Mouse (Mus musculus) forebrain, embryonic 16.5 days (tissue): ENCODE results near the gene Ppp2r5e. TPM values are rescaled to one million over a fixed set of nuclear protein-coding genes. Genes with fewer than 3 reads are reported as not detected.

Experiments used
- ATAC-seq: fragments of 200-750 bp; cut with Nextera tagmentation; 2 replicates; pipeline ENCODE4 v1.8.0; 2017; ENCODE audit warnings: mild to moderate bottlenecking, moderate library complexity
- H3K27ac ChIP-seq: fragments of 300-500 bp; sonication (generic); 2 replicates; pipeline ENCODE4 v1.5.1; 2014; ENCODE audit warnings: low read length, control low read depth
- H3K27me3 ChIP-seq: fragments of 300-500 bp; sonication (generic); replicated peaks from 2 replicates; pipeline ENCODE4 v1.6.1; 2014; ENCODE audit warnings: low read length; ENCODE audit not compliant: control insufficient read depth, insufficient read depth
- H3K36me3 ChIP-seq: fragments of 300-500 bp; sonication (generic); 2 replicates; pipeline ENCODE4 v1.6.1; 2014; ENCODE audit not compliant: control insufficient read depth, insufficient read depth
- H3K4me1 ChIP-seq: fragments of 300-500 bp; sonication (generic); replicated peaks from 2 replicates; pipeline ENCODE4 v1.6.1; 2014; ENCODE audit warnings: low read length; ENCODE audit not compliant: control insufficient read depth, insufficient read depth
- H3K4me2 ChIP-seq: fragments of 300-500 bp; sonication (generic); 2 replicates; pipeline ENCODE4 v1.6.1; 2014; ENCODE audit warnings: mild to moderate bottlenecking, low read length, control low read depth
- H3K4me3 ChIP-seq: fragments of 300-500 bp; sonication (generic); replicated peaks from 2 replicates; pipeline ENCODE4 v1.5.1; 2014; ENCODE audit warnings: mild to moderate bottlenecking, low read length, control low read depth
- H3K9ac ChIP-seq: fragments of 300-500 bp; sonication (generic); replicated peaks from 2 replicates; pipeline ENCODE4 v1.6.1; 2014; ENCODE audit warnings: low read depth, low read length, control low read depth
- H3K9me3 ChIP-seq: fragments of 300-500 bp; sonication (generic); 2 replicates; pipeline ENCODE4 v1.6.1; 2016; ENCODE audit warnings: low read length; ENCODE audit not compliant: control insufficient read depth
- WGBS: fragments of 180-500 bp; shearing (Covaris S2); extraction: QIAGEN DNeasy Blood & Tissue Kit; methylation state at CpG from one replicate; pipeline ENCODE4 v1.1.7; 2014; 5-methylcytosine and 5-hydroxymethylcytosine counted together
- polyA plus RNA-seq: library from polyadenylated mRNA; unstranded; fragments of >200 nt; fragmentation: Nextera tagmentation; extraction: Ambion mirVana; gene quantifications from 2 replicates; pipeline ENCODE4 v1.2.1, GENCODE M21; 2015

The Ppp2r5e gene
- polyA plus RNA-seq, 1 experiment from 2014 or later = 22.1 TPM

DNA sequence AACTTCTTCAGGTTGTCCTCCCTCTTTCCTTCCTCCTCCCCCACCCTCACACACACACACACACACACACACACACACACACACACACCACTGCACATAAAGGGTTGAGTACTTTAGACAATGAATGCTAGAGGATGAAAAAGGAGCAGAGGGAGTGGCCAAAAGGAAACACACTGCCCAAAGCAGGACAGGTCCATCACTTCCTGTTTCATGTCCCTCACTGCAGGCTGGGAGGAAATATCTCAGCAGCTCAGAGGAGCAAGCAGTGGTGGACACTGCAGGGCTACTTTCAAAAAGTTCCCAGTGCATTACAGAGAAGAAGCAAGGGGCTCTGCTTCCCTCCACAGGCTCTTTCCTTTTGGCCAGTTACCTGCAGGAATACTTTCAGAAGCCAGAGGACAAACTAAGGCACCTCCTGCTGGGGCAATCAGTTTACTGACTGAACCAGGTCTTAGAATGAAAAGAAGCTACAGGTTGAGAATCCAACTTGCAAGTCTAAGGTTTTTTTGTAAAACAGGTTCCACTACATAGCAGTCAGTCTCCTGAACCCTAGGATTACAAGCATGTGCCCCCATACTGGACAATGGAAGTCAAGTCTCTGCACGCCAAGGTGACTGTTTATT, 32.9 kb downstream of the Ppp2r5e start:
- Histone ChIP-seq H3K9ac (no peak overlapping the region), H3K36me3 (no peaks in the 10 kb centered on the region), H3K4me2 (no peak overlapping the region), H3K27ac (no peak overlapping the region), H3K4me1 (peaks cover 10% of the 10 kb centered on the region), H3K9me3 (no peaks in the 10 kb centered on the region), H3K4me3 (no peak overlapping the region), H3K27me3 (no peaks in the 10 kb centered on the region)
- no peak for ATAC-seq
- WGBS = 98% methylated on average over 1 of the region's 1 CpGs

DNA sequence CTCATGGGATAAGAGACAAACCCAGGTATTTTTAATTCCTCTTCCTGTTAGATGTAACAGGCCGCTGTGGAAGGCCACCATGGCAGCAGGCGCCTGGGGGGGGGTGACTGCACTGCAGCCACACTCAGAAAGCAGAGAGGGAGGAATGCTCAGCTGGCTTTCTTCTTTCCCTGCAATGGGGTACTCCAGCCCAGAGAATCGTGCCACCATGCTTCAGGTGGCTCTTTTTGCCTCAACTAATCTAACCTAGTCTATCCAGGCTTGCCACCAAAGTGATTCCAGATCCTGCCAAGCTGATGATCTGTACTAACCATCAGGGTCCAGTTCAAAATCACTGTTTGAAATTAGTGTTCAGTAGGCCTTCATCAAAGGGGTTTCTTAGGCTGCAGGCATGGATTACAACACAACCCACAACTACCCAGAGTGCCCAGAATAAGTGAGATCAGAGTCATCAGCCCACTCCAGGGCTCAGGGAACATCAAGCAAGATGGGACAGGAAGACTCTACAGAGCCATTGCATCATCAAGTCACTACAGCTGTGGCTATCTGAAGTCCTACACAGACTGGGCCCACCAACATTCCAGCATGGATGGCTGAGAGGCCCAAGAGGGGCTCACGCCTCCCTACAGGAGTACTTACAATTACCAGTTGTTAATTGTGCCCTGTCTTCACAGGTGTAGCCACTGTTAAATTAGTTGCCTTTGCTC, 35.2 kb downstream of the Ppp2r5e start:
- Histone ChIP-seq H3K4me3 (no peak overlapping the region), H3K27me3 (no peaks in the 10 kb centered on the region), H3K4me1 (peaks cover 20% of the 10 kb centered on the region), H3K27ac (no peak overlapping the region), H3K4me2 (no peak overlapping the region), H3K9ac (no peak overlapping the region), H3K36me3 (no peaks in the 10 kb centered on the region), H3K9me3 (no peaks in the 10 kb centered on the region)
- 85% methylated on average over 4 of the region's 4 CpGs for WGBS
- ATAC-seq = no peak

DNA sequence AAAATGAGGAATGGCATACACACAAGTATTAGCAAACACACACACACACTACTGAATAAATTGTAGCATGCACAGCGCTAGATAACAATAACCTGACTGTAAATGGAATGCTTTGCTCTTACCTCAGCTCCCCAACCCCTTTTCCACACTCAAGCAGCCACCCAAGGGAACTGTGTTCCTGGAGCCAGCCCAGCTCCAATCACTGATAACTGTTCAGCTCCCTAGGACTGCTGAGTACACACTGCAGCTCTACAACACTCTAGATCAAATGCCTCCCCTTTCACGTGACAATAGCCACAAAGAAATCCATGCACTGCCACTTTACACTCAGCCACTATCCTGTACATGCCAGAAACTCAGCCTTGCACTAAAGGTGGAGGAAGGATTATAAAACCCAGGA, 36.8 kb downstream of the Ppp2r5e start:
- Histone ChIP-seq H3K4me1 (peaks cover 20% of the 10 kb centered on the region), H3K36me3 (no peaks in the 10 kb centered on the region), H3K9ac (no peak overlapping the region), H3K27me3 (no peaks in the 10 kb centered on the region), H3K9me3 (no peaks in the 10 kb centered on the region), H3K4me3 (no peak overlapping the region), H3K27ac (no peak overlapping the region), H3K4me2 (no peak overlapping the region)
- 57% methylated on average over 2 of the region's 2 CpGs for WGBS
- no peak for ATAC-seq

DNA sequence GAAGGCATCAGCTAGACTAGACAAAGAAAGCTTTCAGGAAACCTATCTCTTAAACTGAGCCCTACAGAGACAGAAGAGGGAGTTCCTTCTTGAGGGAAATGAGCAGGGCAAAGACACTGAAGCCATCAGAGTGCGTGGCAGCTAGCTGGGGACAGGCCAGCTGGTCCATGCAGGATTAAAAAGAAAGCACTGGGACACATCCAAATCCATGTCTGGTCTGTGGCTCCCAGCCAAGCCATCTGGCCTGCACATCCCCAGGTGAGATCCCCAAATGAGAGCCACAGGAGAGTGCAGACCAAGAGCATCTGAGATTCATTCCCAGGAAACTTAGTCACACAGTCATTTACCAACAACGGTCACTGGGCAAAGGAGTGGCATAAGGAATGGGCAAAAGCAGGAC, 38.2 kb downstream of the Ppp2r5e start:
- Histone ChIP-seq H3K9ac (no peak overlapping the region), H3K4me3 (no peak overlapping the region), H3K4me1 (peaks cover 23% of the 10 kb centered on the region), H3K9me3 (no peaks in the 10 kb centered on the region), H3K4me2 (no peak overlapping the region), H3K27ac (peak overlapping the region; percentile 20; the same call in 1 of the 2 replicates), H3K36me3 (no peaks in the 10 kb centered on the region), H3K27me3 (no peaks in the 10 kb centered on the region)
- ATAC-seq = peak; percentile 65
- 32% methylated on average over 2 of the region's 2 CpGs for WGBS

DNA sequence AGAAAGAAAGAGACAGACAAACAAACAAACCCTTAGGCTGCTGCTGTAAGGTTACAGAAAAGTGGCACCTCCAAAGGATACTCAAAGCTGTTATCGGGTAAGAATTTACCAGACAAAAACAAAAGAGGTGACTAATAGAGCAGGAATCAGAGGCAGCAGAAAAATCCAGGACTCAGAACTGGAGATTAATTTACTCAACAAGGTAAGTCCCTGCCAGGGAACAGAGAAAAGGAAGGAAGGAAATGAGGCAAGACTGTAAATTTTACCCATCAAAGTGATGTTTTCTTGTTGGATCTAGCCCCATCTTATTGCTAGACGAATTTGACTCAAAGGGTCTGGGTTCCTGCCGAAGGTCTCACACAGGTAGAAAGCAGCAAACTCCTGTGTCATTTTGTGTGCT, 41.0 kb downstream of the Ppp2r5e start:
- Histone ChIP-seq H3K4me2 (no peak overlapping the region), H3K36me3 (no peaks in the 10 kb centered on the region), H3K9me3 (no peaks in the 10 kb centered on the region), H3K9ac (no peak overlapping the region), H3K4me3 (no peak overlapping the region), H3K27ac (no peak overlapping the region), H3K4me1 (peaks cover 23% of the 10 kb centered on the region), H3K27me3 (no peaks in the 10 kb centered on the region)
- WGBS = 63% methylated on average over 3 of the region's 3 CpGs
- no peak for ATAC-seq

DNA sequence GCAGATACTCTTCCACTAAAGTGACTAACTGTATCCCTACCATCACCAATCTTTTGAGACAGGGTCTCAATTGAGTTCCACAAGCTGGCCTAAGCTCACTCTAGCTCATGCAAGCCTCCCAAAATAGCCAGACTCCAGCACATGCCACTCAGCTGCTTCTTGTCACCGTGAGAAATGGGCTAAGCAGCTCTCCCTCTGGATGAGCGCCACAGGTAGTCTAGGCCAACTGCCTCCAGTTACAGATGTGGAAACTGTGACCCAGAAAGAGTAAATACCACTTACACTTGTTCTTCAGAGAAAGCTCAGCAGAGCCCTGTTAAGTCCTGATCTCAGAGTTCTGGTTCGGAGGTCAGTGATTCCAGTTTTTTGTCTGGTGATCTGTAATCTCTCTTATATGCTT, 43.7 kb downstream of the Ppp2r5e start:
- H3K27ac ChIP-seq = no peak overlapping the region
- no peak overlapping the region for H3K4me3 ChIP-seq
- H3K36me3 ChIP-seq = no peaks in the 10 kb centered on the region
- H3K4me2 ChIP-seq = no peak overlapping the region
- no peaks in the 10 kb centered on the region for H3K27me3 ChIP-seq
- H3K9ac ChIP-seq = no peak overlapping the region
- H3K4me1 ChIP-seq = peaks cover 8% of the 10 kb centered on the region
- no peak for ATAC-seq
- WGBS = 80% methylated on average over 3 of the region's 3 CpGs
- H3K9me3 ChIP-seq = no peaks in the 10 kb centered on the region

DNA sequence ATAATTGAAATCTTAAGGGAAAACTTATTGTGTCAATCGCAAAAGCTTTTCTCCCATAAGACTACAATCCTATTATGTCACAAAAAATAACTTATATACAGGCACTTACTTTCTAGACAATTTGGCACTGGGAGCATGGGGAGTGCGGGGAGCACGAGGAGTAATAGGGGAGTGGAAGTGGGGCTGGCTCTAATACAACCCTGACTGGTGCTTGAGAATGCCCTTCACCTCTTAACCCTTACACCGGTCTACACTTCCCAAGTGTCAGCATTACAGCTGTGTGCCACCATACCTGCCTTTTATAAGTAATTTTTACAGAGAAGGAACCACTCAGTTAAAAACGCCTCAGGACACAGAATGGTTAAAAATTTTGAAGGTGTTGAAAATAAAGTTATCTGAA, 44.4 kb downstream of the Ppp2r5e start:
- Histone ChIP-seq H3K4me2 (no peak overlapping the region), H3K27me3 (no peaks in the 10 kb centered on the region), H3K36me3 (no peaks in the 10 kb centered on the region), H3K4me1 (0 out of 2 replicates have a peak, but pooled peaks cover 5% of the 10 kb centered on the region), H3K4me3 (no peak overlapping the region), H3K27ac (no peak overlapping the region), H3K9ac (no peak overlapping the region), H3K9me3 (no peaks in the 10 kb centered on the region)
- ATAC-seq = no peak
- WGBS = 93% methylated on average over 5 of the region's 5 CpGs

DNA sequence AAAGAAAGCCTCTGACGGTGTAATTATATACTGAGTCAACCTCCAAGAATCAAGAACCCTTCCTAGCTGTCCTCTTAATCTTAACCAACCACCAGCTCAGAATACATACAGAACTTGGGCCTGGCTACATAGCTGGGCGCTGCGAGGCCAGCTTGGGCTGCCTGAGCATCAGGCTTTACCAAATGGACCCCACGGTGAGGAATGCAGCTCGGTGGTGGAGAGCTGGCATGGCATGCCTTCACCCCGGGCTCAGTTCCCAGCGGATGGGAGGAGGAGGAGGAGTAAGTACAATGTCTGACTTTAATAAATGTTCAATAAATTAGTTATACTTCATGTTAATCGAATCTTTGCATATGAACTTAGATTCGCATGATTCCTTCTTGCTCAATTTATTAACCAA, 47.0 kb downstream of the Ppp2r5e start:
- H3K9me3 ChIP-seq = no peaks in the 10 kb centered on the region
- no peak for ATAC-seq

DNA sequence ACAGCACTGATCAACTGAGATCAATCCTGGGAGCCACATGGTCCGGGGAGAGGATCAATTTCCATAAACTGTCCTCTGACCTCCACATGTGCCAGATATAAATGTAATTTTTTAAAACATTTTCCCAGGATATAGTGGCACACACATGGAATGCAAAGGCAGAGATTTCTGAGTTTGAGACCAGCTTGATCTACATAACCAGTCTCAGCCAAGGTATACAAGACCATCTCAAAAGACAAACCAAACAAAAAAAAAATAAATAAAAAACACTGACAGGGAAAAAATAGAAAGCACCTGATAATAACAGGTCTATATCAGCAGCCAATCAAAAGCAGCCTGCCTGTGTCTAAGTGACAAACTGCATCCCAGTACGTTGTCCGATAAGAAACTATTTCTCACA, 48.9 kb downstream of the Ppp2r5e start:
- H3K4me2 ChIP-seq = no peak overlapping the region
- 92% methylated on average over 3 of the region's 3 CpGs for WGBS
- H3K4me3 ChIP-seq = no peak overlapping the region
- H3K9me3 ChIP-seq = no peaks in the 10 kb centered on the region
- peaks cover 7% of the 10 kb centered on the region for H3K4me1 ChIP-seq
- no peak for ATAC-seq
- no peaks in the 10 kb centered on the region for H3K36me3 ChIP-seq
- no peak overlapping the region for H3K9ac ChIP-seq
- H3K27me3 ChIP-seq = no peaks in the 10 kb centered on the region
- no peak overlapping the region for H3K27ac ChIP-seq

More for the DNA sequence above, 47.0 kb downstream of the Ppp2r5e start:
- 0 out of 2 replicates have a peak, but pooled peaks cover 5% of the 10 kb centered on the region for H3K4me1 ChIP-seq
- no peaks in the 10 kb centered on the region for H3K36me3 ChIP-seq
- 78% methylated on average over 9 of the region's 9 CpGs for WGBS
- H3K27ac ChIP-seq = no peak overlapping the region
- H3K27me3 ChIP-seq = no peaks in the 10 kb centered on the region
- H3K4me2 ChIP-seq = no peak overlapping the region
- H3K9ac ChIP-seq = no peak overlapping the region
- no peak overlapping the region for H3K4me3 ChIP-seq
